Mouse (Mus musculus): ENCODE measurements around the gene Tmem156. TPM values are rescaled to one million over a fixed set of nuclear protein-coding genes. Genes with fewer than 3 reads are reported as not detected.

The Tmem156 gene
- polyA plus RNA-seq (2012; rRNA removed), result 3.4 and 3.6 TPM in 2 replicates

DNA sequence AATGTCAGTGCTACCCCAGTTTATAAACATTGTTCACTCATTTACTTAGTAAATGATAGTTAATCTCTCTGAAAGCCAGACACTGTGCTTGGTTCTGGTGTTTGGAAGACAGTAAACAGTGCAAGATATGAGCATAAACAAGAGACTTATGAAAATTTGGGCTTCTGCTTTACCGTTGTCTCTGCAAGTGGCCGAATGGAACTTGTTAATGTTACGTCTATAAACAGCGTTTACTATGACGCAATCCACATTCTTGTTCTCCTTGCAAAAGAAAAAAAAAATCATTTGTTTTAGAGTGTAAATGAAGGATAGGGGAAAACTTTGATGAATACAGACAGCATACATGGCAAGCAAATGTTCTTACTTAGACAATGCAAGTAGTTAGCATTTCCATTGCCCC, at the start of gene Tmem156:
Gene Tmem156 (minus strand): TSS at position 212 of the 400 bp plus-strand sequence.
- DNase-seq, result no peak
- 80% methylated on average over 5 of the region's 5 CpGs for WGBS
- Histone ChIP-seq H3K36me3 (ENCODE audit: control insufficient read depth, insufficient read depth, low read length) (no peaks in the 10 kb centered on the region), H3K27me3 (ENCODE audit: control insufficient read depth, insufficient read depth, low read length) (no peaks in the 10 kb centered on the region), H3K4me3 (ENCODE audit: control insufficient read depth, insufficient read depth, low read length) (no peak within 1 kb of the TSS), H3K27ac (ENCODE audit: control insufficient read depth, insufficient read depth, low read length) (no peak within 1 kb of the TSS; the same call in 1 of the 2 replicates), H3K4me1 (replicated peaks; ENCODE audit: control insufficient read depth, insufficient read depth, low read length) (no peaks in the 10 kb centered on the region; the same call in 1 of the 2 replicates)
- TF ChIP-seq CTCF (IDR thresholded peaks at IDR 0.05; ENCODE audit: borderline replicate concordance, control insufficient read depth, extremely low read depth, insufficient read depth, low read length, poor library complexity) (no peak), POLR2A (IDR thresholded peaks at IDR 0.05; ENCODE audit: control insufficient read depth, extremely low read depth, insufficient read depth, low read length, poor library complexity) (no peak)

DNA sequence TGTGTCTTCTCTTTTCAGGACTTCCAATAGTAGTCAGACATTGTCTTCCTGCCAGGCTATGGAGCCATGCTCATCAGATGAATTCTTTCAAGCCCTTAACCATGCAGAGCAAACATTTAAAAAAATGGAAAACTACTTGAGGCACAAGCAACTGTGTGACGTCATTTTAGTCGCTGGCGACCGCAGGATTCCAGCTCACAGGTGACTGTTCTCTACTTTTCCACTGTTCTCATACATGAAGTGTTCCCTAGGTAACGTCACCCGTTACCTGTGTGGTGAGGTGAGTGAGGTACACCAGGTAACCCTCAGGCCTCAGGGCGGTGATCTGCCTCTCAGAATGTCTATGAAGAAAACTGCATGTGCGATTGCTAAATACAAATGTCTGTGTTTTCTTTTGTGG, 49.3 kb upstream of the Tmem156 start:
- Histone ChIP-seq H3K27ac (ENCODE audit: control insufficient read depth, insufficient read depth, low read length) (no peak overlapping the region), H3K36me3 (ENCODE audit: control insufficient read depth, insufficient read depth, low read length) (no peaks in the 10 kb centered on the region), H3K27me3 (ENCODE audit: control insufficient read depth, insufficient read depth, low read length) (no peaks in the 10 kb centered on the region), H3K4me1 (replicated peaks; ENCODE audit: control insufficient read depth, insufficient read depth, low read length) (no peaks in the 10 kb centered on the region; the same call in 1 of the 2 replicates), H3K4me3 (ENCODE audit: control insufficient read depth, insufficient read depth, low read length) (no peak overlapping the region)
- TF ChIP-seq CTCF (IDR thresholded peaks at IDR 0.05; ENCODE audit: borderline replicate concordance, control insufficient read depth, extremely low read depth, insufficient read depth, low read length, poor library complexity) (no peak), POLR2A (IDR thresholded peaks at IDR 0.05; ENCODE audit: control insufficient read depth, extremely low read depth, insufficient read depth, low read length, poor library complexity) (no peak)
- 98% methylated on average over 8 of the region's 8 CpGs for WGBS
- no peak for DNase-seq

DNA sequence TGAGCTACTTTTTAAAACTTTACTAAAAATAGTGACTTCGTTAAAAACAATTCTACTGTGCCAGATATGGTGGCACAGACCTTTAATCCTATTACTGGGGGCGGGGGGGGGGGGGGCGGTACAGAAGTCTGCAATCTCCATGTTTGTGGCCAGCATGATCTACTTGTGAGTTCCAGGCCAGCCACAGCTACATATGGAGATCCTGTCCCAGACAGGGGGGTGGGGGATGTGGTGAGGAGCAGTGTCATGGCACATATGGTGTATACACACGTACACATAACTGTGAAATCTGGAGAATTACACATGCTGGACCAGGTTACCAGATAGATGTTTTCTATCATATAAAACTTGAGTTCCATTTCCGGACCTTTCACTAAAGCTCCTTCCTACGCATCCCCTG, 45.1 kb upstream of the Tmem156 start:
- Histone ChIP-seq H3K27ac (ENCODE audit: control insufficient read depth, insufficient read depth, low read length) (no peak overlapping the region), H3K4me1 (replicated peaks; ENCODE audit: control insufficient read depth, insufficient read depth, low read length) (no peaks in the 10 kb centered on the region; the same call in 1 of the 2 replicates), H3K27me3 (ENCODE audit: control insufficient read depth, insufficient read depth, low read length) (no peaks in the 10 kb centered on the region), H3K36me3 (ENCODE audit: control insufficient read depth, insufficient read depth, low read length) (no peaks in the 10 kb centered on the region), H3K4me3 (ENCODE audit: control insufficient read depth, insufficient read depth, low read length) (no peak overlapping the region)
- WGBS, result 96% methylated on average over 6 of the region's 6 CpGs
- no peak for DNase-seq
- TF ChIP-seq CTCF (IDR thresholded peaks at IDR 0.05; ENCODE audit: borderline replicate concordance, control insufficient read depth, extremely low read depth, insufficient read depth, low read length, poor library complexity) (no peak), POLR2A (IDR thresholded peaks at IDR 0.05; ENCODE audit: control insufficient read depth, extremely low read depth, insufficient read depth, low read length, poor library complexity) (no peak)

DNA sequence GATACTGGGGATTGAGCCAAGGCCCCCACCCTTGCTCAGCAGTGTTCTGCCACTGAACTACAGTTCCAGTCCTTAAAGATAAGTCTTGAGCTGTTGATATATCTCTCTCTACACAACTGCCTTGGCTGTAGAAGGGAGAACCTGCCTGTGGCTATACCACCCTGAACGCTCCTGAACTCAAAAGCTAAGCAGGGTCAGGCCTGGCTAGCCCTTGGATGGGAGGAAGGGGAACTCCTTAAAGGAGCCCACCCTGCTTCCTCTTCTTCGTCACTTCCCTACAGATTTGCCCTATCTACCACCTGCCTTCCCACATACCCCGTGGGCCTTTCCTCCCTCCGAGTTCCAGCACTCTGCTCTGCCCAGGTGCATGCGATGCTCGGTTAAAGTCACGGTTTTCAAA, 44.2 kb upstream of the Tmem156 start:
- TF ChIP-seq POLR2A (IDR thresholded peaks at IDR 0.05; ENCODE audit: control insufficient read depth, extremely low read depth, insufficient read depth, low read length, poor library complexity), result no peak
- TF ChIP-seq CTCF (IDR thresholded peaks at IDR 0.05; ENCODE audit: borderline replicate concordance, control insufficient read depth, extremely low read depth, insufficient read depth, low read length, poor library complexity), result no peak
- no peak for DNase-seq
- Histone ChIP-seq H3K27me3 (ENCODE audit: control insufficient read depth, insufficient read depth, low read length) (no peaks in the 10 kb centered on the region), H3K27ac (ENCODE audit: control insufficient read depth, insufficient read depth, low read length) (no peak overlapping the region), H3K4me3 (ENCODE audit: control insufficient read depth, insufficient read depth, low read length) (no peak overlapping the region), H3K4me1 (replicated peaks; ENCODE audit: control insufficient read depth, insufficient read depth, low read length) (no peaks in the 10 kb centered on the region; the same call in 1 of the 2 replicates), H3K36me3 (ENCODE audit: control insufficient read depth, insufficient read depth, low read length) (no peaks in the 10 kb centered on the region)
- WGBS, result 52% methylated on average over 7 of the region's 7 CpGs

DNA sequence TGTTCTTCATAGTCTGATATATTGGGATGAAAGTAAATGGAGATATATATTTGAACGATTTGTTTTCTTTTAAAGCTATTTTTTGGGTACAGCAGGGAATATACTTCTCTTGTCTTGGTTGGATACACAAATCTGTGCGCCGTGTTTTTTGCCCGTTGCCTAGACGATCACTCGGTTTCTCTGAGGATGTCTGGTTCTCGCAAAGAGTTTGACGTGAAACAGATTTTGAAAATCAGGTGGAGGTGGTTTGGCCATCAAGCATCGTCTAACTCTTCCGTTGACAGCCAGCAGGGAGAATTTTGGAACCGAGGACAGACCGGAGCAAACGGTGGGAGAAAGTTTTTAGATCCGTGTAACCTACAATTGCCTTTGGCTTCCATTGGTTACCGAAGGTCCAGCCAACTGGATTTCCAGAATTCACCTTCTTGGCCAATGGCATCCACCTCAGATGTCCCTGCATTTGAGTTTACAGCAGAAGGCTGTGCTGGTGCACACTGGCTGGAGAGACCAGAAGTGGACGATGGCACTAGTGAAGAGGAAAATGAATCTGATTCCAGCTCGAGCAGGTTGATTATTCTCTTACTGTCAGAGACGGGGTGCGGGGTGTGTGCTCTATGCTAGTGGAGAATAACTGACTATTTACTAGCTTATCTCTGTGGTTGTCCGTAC, 39.4 kb upstream of the Tmem156 start:
- DNase-seq, result no peak
- no peak overlapping the region for H3K27ac ChIP-seq (ENCODE audit: control insufficient read depth, insufficient read depth, low read length)
- H3K27me3 ChIP-seq (ENCODE audit: control insufficient read depth, insufficient read depth, low read length), result no peaks in the 10 kb centered on the region
- no peaks in the 10 kb centered on the region for H3K36me3 ChIP-seq (ENCODE audit: control insufficient read depth, insufficient read depth, low read length)
- no peak overlapping the region for H3K4me3 ChIP-seq (ENCODE audit: control insufficient read depth, insufficient read depth, low read length)
- TF ChIP-seq POLR2A (IDR thresholded peaks at IDR 0.05; ENCODE audit: control insufficient read depth, extremely low read depth, insufficient read depth, low read length, poor library complexity) (no peak), CTCF (IDR thresholded peaks at IDR 0.05; ENCODE audit: borderline replicate concordance, control insufficient read depth, extremely low read depth, insufficient read depth, low read length, poor library complexity) (no peak)
- H3K4me1 ChIP-seq (replicated peaks; ENCODE audit: control insufficient read depth, insufficient read depth, low read length), result no peaks in the 10 kb centered on the region; the same call in 1 of the 2 replicates
- whole genome bisulfite sequencing, result 88% methylated on average over 20 of the region's 20 CpGs

DNA sequence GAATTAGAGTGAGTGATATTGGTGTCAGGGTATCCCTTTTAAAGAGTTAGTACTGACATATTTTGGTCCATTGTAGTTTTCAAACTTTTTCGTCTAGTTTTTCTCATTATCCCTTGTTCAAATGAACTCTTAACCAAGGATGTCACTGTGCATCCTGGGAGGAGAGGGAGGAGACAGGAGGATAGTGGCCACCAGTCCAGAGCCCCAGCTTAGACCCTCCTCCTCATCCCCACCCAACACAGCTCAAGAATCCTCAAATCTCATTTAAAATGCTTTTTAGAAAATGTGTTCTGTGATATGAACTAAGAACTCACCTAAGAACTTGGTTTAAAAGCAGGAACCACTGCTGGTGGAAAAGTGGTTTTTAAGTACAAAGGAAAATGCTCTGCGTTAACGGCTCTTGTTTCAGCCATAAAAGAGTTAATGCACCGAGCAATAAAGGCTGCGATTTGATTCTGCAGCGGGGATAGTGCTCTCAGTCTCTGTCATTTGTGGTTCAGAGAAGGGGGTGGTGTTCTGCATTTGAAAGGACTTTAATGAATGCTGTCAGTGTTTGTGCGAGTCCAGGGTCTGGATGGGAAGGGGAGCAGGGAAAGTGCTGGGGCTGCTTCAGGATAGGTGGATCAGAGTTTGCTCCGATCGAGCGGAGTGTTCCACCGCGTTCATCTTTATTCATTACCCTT, 38.7 kb upstream of the Tmem156 start:
- Histone ChIP-seq H3K27me3 (ENCODE audit: control insufficient read depth, insufficient read depth, low read length) (no peaks in the 10 kb centered on the region), H3K27ac (ENCODE audit: control insufficient read depth, insufficient read depth, low read length) (no peak overlapping the region), H3K4me3 (ENCODE audit: control insufficient read depth, insufficient read depth, low read length) (no peak overlapping the region), H3K36me3 (ENCODE audit: control insufficient read depth, insufficient read depth, low read length) (no peaks in the 10 kb centered on the region), H3K4me1 (replicated peaks; ENCODE audit: control insufficient read depth, insufficient read depth, low read length) (no peaks in the 10 kb centered on the region)
- 80% methylated on average over 12 of the region's 12 CpGs for WGBS
- no peak for TF ChIP-seq CTCF (IDR thresholded peaks at IDR 0.05; ENCODE audit: borderline replicate concordance, control insufficient read depth, extremely low read depth, insufficient read depth, low read length, poor library complexity)
- TF ChIP-seq POLR2A (IDR thresholded peaks at IDR 0.05; ENCODE audit: control insufficient read depth, extremely low read depth, insufficient read depth, low read length, poor library complexity), result no peak
- DNase-seq, result no peak

Measured in thymus, adult 2 months (tissue).